Mouse (Mus musculus) MEL (cell line): ENCODE data around the gene Dars. TPM values are rescaled to one million over a fixed set of nuclear protein-coding genes. Genes with fewer than 3 reads are reported as not detected.

ENCODE experiments used
- DNase-seq: peaks from one replicate; pipeline ENCODE4 v3.0.0; 2011; ENCODE audit warnings: low read depth, low spot score
- H3K27ac ChIP-seq: 2 replicates; pipeline ENCODE4 v1.5.1; 2012; ENCODE audit warnings: low read depth, mild to moderate bottlenecking, control low read depth, low read length, moderate library complexity; ENCODE audit not compliant: control insufficient read depth
- H3K27me3 ChIP-seq, 2 experiments: fragments of 150-350 bp in 1 of 2; sonication (generic) in 1 of 2; 2 replicates each; pipeline ENCODE4 v1.6.1; 2012; ENCODE audit warnings: low read length in 2 of 2, mild to moderate bottlenecking in 2 of 2, improper control_type of control experiment in 1 of 2, moderate library complexity in 1 of 2; ENCODE audit not compliant: insufficient read depth in 2 of 2, control insufficient read depth in 1 of 2
- H3K36me3 ChIP-seq, 2 experiments: 2 replicates each; pipeline ENCODE4 v1.6.1; 2012 to 2014; ENCODE audit warnings: low read length in 2 of 2, improper control_type of control experiment in 1 of 2, inconsistent platforms in 1 of 2, mild to moderate bottlenecking in 1 of 2; ENCODE audit not compliant: insufficient read depth in 2 of 2, control insufficient read depth in 1 of 2
- H3K4me1 ChIP-seq, 2 experiments: fragments of 150-350 bp in 1 of 2; sonication (generic) in 1 of 2; 2 replicates each; pipeline ENCODE4 v1.6.1; 2012; ENCODE audit warnings: low read length in 2 of 2, improper control_type of control experiment in 1 of 2, mild to moderate bottlenecking in 1 of 2; ENCODE audit not compliant: insufficient read depth in 2 of 2, control insufficient read depth in 1 of 2
- H3K4me3 ChIP-seq, 2 experiments: fragments of 150-350 bp in 1 of 2; sonication (generic) in 1 of 2; 2 replicates each; pipeline ENCODE4 v1.5.1; 2012; ENCODE audit warnings: low read depth in 2 of 2, low read length in 2 of 2, mild to moderate bottlenecking in 2 of 2, moderate library complexity in 2 of 2, control low read depth in 1 of 2, improper control_type of control experiment in 1 of 2; ENCODE audit not compliant: control insufficient read depth in 1 of 2, insufficient read depth in 1 of 2
- H3K79me2 ChIP-seq: 2 replicates; pipeline ENCODE4 v1.6.1; 2012; ENCODE audit warnings: mild to moderate bottlenecking, low read length, moderate library complexity; ENCODE audit not compliant: control insufficient read depth, poor library complexity, insufficient read depth
- H3K9ac ChIP-seq: 2 replicates; pipeline ENCODE4 v1.6.1; 2012; ENCODE audit warnings: low read depth, mild to moderate bottlenecking, control low read depth, low read length, moderate library complexity; ENCODE audit not compliant: control insufficient read depth, poor library complexity, severe bottlenecking
- H3K9me3 ChIP-seq: fragments of 150-350 bp; sonication (generic); replicated peaks from 2 replicates; pipeline ENCODE4 v1.6.1; 2012; ENCODE audit warnings: mild to moderate bottlenecking, low read length, improper control_type of control experiment, moderate library complexity; ENCODE audit not compliant: insufficient read depth
- BHLHE40 ChIP-seq: IDR thresholded peaks from 2 replicates; pipeline ENCODE4 v1.6.1; 2012; ENCODE audit warnings: low read depth, mild to moderate bottlenecking, inconsistent platforms, low read length, improper control_type of control experiment, borderline replicate concordance
- CHD1 ChIP-seq: IDR thresholded peaks from 2 replicates; pipeline ENCODE4 v1.6.1; 2012; ENCODE audit warnings: low read depth, mild to moderate bottlenecking, inconsistent platforms, low read length, improper control_type of control experiment
- CTCF ChIP-seq, 3 experiments: IDR thresholded peaks in 2 of 3; conservative IDR thresholded peaks in 1 of 3; 2 replicates each; pipeline ENCODE4 v1.5.1; 2011 to 2012; ENCODE audit warnings: low read length in 3 of 3, low read depth in 2 of 3, mild to moderate bottlenecking in 2 of 3, improper control_type of control experiment in 1 of 3, inconsistent platforms in 1 of 3, mixed read lengths in 1 of 3, moderate library complexity in 1 of 3; ENCODE audit not compliant: control insufficient read depth in 1 of 3, insufficient read depth in 1 of 3, poor library complexity in 1 of 3, severe bottlenecking in 1 of 3
- ELF1 ChIP-seq: IDR thresholded peaks from 2 replicates; pipeline ENCODE4 v1.6.1; 2014; ENCODE audit warnings: low read depth, mild to moderate bottlenecking, inconsistent platforms, low read length, improper control_type of control experiment, moderate library complexity
- EP300 ChIP-seq, 2 experiments: IDR thresholded peaks; 2 replicates each; pipeline ENCODE4 v1.6.1; 2011; ENCODE audit warnings: improper control_type of control experiment in 2 of 2, low read length in 2 of 2, low read depth in 1 of 2, mild to moderate bottlenecking in 1 of 2
- ETS1 ChIP-seq: IDR thresholded peaks from 2 replicates; pipeline ENCODE4 v1.6.1; 2012; ENCODE audit warnings: low read depth, mild to moderate bottlenecking, inconsistent platforms, low read length, improper control_type of control experiment, moderate library complexity
- GATA1 ChIP-seq: IDR thresholded peaks from 2 replicates; pipeline ENCODE4 v1.6.1; 2011; ENCODE audit warnings: low read depth, low read length, improper control_type of control experiment
- HCFC1 ChIP-seq: IDR thresholded peaks from 2 replicates; pipeline ENCODE4 v1.6.1; 2012; ENCODE audit warnings: low read depth, mild to moderate bottlenecking, inconsistent platforms, low read length, improper control_type of control experiment, moderate library complexity
- JUND ChIP-seq: IDR thresholded peaks from 2 replicates; pipeline ENCODE4 v1.6.1; 2011; ENCODE audit warnings: low read depth, mild to moderate bottlenecking, improper control_type of control experiment, low read length
- KAT2A ChIP-seq: conservative IDR thresholded peaks from 2 replicates; pipeline ENCODE4 v1.6.1; 2012; ENCODE audit warnings: low read depth, low read length, improper control_type of control experiment, inconsistent platforms
- MAX ChIP-seq: IDR thresholded peaks from 2 replicates; pipeline ENCODE4 v1.6.1; 2011; ENCODE audit warnings: low read length, improper control_type of control experiment
- MXI1 ChIP-seq: IDR thresholded peaks from 2 replicates; pipeline ENCODE4 v1.6.1; 2011; ENCODE audit warnings: mild to moderate bottlenecking, low read depth, low read length, improper control_type of control experiment
- MYB ChIP-seq: IDR thresholded peaks from 2 replicates; pipeline ENCODE4 v1.6.1; 2011; ENCODE audit warnings: mild to moderate bottlenecking, low read depth, low read length, improper control_type of control experiment
- MYC ChIP-seq: IDR thresholded peaks from 2 replicates; pipeline ENCODE4 v1.6.1; 2011; ENCODE audit warnings: low read depth, mild to moderate bottlenecking, low read length, improper control_type of control experiment, moderate library complexity
- NELFE ChIP-seq: IDR thresholded peaks from 2 replicates; pipeline ENCODE4 v1.6.1; 2011; ENCODE audit warnings: low read depth, low read length, improper control_type of control experiment
- NRF1 ChIP-seq: IDR thresholded peaks from 2 replicates; pipeline ENCODE4 v1.6.1; 2014; ENCODE audit warnings: low read depth, mild to moderate bottlenecking, inconsistent platforms, low read length, improper control_type of control experiment, moderate library complexity; ENCODE audit not compliant: poor library complexity, insufficient read depth, severe bottlenecking
- POLR2A ChIP-seq, 2 experiments: IDR thresholded peaks; 2 replicates each; pipeline ENCODE4 v1.6.1; 2011 to 2012; ENCODE audit warnings: low read length in 2 of 2, mild to moderate bottlenecking in 2 of 2, control low read depth in 1 of 2, improper control_type of control experiment in 1 of 2, low read depth in 1 of 2, moderate library complexity in 1 of 2; ENCODE audit not compliant: control insufficient read depth in 1 of 2, insufficient read depth in 1 of 2, poor library complexity in 1 of 2
- POLR2AphosphoS2 ChIP-seq: IDR thresholded peaks from 2 replicates; pipeline ENCODE4 v1.6.1; 2011; ENCODE audit warnings: low read length, improper control_type of control experiment
- RAD21 ChIP-seq: IDR thresholded peaks from 2 replicates; pipeline ENCODE4 v1.6.1; 2011; ENCODE audit warnings: mild to moderate bottlenecking, low read depth, low read length, improper control_type of control experiment
- RCOR1 ChIP-seq: IDR thresholded peaks from 2 replicates; pipeline ENCODE4 v1.6.1; 2012; ENCODE audit warnings: low read depth, mild to moderate bottlenecking, inconsistent platforms, low read length, improper control_type of control experiment
- SMC3 ChIP-seq: IDR thresholded peaks from 2 replicates; pipeline ENCODE4 v1.6.1; 2011; ENCODE audit warnings: low read depth, low read length, improper control_type of control experiment
- TBP ChIP-seq: IDR thresholded peaks from 2 replicates; pipeline ENCODE4 v1.8.0; 2011; ENCODE audit warnings: low read depth, low read length, improper control_type of control experiment
- USF1 ChIP-seq: IDR thresholded peaks from 2 replicates; pipeline ENCODE4 v1.6.1; 2014; ENCODE audit warnings: low read depth, mild to moderate bottlenecking, inconsistent platforms, low read length, improper control_type of control experiment, moderate library complexity
- USF2 ChIP-seq, 2 experiments: IDR thresholded peaks; 2 replicates each; pipeline ENCODE4 v1.6.1; 2011 to 2012; ENCODE audit warnings: improper control_type of control experiment in 2 of 2, low read length in 2 of 2, borderline replicate concordance in 1 of 2, inconsistent platforms in 1 of 2, low read depth in 1 of 2, mild to moderate bottlenecking in 1 of 2; ENCODE audit not compliant: insufficient read depth in 1 of 2
- ZKSCAN1 ChIP-seq: IDR thresholded peaks from 2 replicates; pipeline ENCODE4 v1.6.1; 2012; ENCODE audit warnings: low read depth, mild to moderate bottlenecking, inconsistent platforms, low read length, improper control_type of control experiment, moderate library complexity
- ZMIZ1 ChIP-seq: IDR thresholded peaks from 2 replicates; pipeline ENCODE4 v1.6.1; 2012; ENCODE audit warnings: low read depth, mild to moderate bottlenecking, inconsistent platforms, low read length, improper control_type of control experiment, moderate library complexity
- polyA plus RNA-seq, 2 experiments: library from polyadenylated mRNA; stranded (reverse) in 1 of 2; unstranded in 1 of 2; fragments of >175 nt in 1 of 2; fragments of >200 nt in 1 of 2; gene quantifications; 2 replicates each; pipeline versions ENCODE4 v1.2.1 to v1.2.4; 2012; ENCODE audit warnings: low replicate concordance in 2 of 2, low read depth in 1 of 2; ENCODE audit not compliant: insufficient read length in 2 of 2, insufficient read depth in 1 of 2, missing spikeins in 1 of 2
- total RNA-seq: library from RNA; depleted of rRNA; stranded (reverse); fragments of 300-350 nt; gene quantifications from 2 replicates; pipeline ENCODE4 v1.2.3, GENCODE M21; 2012

Dars gene
- total and polyA plus RNA-seq, 3 experiments = 95.2 to 104 TPM; not detected in 1

DNA sequence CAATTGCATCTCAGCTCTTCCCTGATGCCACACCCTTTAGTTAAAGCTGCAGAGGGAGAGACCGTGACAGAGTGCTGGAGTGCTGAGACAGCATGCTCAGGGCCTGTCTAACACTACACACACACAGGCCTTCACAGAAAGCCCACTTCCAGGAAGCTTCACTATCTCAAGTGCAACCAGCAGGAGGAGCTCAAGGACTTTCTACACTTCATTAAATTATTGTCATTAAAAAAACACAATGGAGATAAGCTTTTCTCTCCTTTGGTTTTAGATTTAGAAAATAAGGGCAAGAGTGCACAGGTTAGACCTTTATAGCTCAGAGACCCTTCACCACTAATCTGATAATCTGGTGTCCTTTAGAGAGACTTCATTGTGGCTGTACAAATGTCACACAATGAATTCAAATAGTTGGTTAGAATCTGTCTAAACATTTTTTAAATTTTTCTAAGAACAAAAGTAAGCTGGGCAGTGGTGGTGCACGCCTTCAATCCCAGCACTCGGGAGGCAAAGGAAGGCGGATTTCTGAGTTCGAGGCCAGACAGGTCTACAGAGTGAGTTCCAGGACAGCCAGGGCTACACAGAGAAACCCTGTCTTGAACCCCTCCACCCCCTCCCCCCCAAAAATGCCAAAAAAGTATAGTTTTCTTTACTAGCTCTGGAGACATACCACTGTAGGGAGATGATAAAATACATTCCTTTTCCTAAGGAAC lies 48.3 kb downstream of the Dars start (continued):
- TF ChIP-seq MXI1 (no peak), POLR2A (IDR thresholded peaks at IDR 0.05; ENCODE audit: control insufficient read depth in 1 of 2, insufficient read depth in 1 of 2, low read depth in 1 of 2, low read length in 2 of 2, poor library complexity in 1 of 2) (no peak), USF2 (IDR thresholded peaks at IDR 0.05; ENCODE audit: borderline replicate concordance in 1 of 2, insufficient read depth in 1 of 2, low read depth in 1 of 2, low read length in 2 of 2) (no peak)

DNA sequence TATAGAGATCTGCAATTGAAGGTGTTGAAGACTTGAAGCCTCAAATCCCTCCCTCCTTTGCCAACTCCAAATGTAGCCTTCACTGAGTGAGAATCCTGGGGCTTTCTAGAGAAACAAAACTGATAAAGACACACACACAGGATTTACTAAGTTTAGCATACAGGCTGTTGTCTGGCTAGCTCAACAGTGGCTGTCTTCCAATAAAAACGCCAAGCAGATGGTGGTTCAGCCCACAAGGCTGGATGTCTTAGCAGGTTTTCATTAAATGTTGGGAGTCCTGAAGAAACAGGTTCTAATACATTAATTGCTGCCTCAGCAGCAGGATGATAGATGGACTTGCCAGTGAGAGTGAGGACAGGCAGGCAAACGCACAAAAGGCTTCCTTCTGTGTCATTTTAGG lies 56.6 kb downstream of the Dars start:
- TF ChIP-seq ZMIZ1 (no peak), JUND (no peak), ZKSCAN1 (no peak), BHLHE40 (no peak), ELF1 (no peak), RCOR1 (no peak), POLR2AphosphoS2 (no peak), EP300 (IDR thresholded peaks at IDR 0.05; ENCODE audit: low read depth in 1 of 2, low read length in 2 of 2) (no peak), TBP (no peak), MYC (no peak), SMC3 (no peak), CHD1 (no peak)
- H3K27me3 ChIP-seq = no peaks in the 10 kb centered on the region
- H3K9me3 ChIP-seq = no peaks in the 10 kb centered on the region
- peaks cover 2 to 14% of the 10 kb centered on the region in 2 experiments; a peak in 3 of 4 replicates for H3K4me1 ChIP-seq
- H3K4me3 ChIP-seq = no peak overlapping the region
- H3K79me2 ChIP-seq = peaks cover 31% of the 10 kb centered on the region
- H3K27ac ChIP-seq = no peak overlapping the region
- peaks cover 5 to 13% of the 10 kb centered on the region in 2 experiments for H3K36me3 ChIP-seq
- no peak for DNase-seq
- no peak overlapping the region for H3K9ac ChIP-seq

GRCm38 (mm10) chr1:128359554-128360376 lies 57.4 kb downstream of the Dars start, which contains the start of gene Mcm6:
Mcm6 (minus strand) TSS chr1:128359664.
- Histone ChIP-seq H3K4me3 (peak within 1 kb of the TSS; percentile 68 to 97), H3K9me3 (no peaks in the 10 kb centered on the region), H3K27me3 (no peaks in the 10 kb centered on the region), H3K4me1 (peaks cover 2 to 14% of the 10 kb centered on the region in 2 experiments; a peak in 3 of 4 replicates), H3K27ac (peak within 1 kb of the TSS; percentile 95), H3K79me2 (peaks cover 31% of the 10 kb centered on the region), H3K9ac (peak within 1 kb of the TSS; percentile 94), H3K36me3 (peaks cover 6 to 21% of the 10 kb centered on the region in 2 experiments; a peak in 3 of 4 replicates)
- DNase-seq = peak; percentile 99
- TF ChIP-seq EP300 (IDR thresholded peaks at IDR 0.05; ENCODE audit: low read depth in 1 of 2, low read length in 2 of 2) (no peak), KAT2A (no peak), JUND (no peak), GATA1 (no peak), POLR2AphosphoS2 (peak; percentile 79), MAX (peak; percentile 76), TBP (peak; percentile 68), MYB (no peak), BHLHE40 (no peak), ETS1 (no peak), CTCF (IDR thresholded peaks at IDR 0.05 in 2 of 3, conservative IDR thresholded peaks at IDR 0.05 in 1 of 3; ENCODE audit: control insufficient read depth in 1 of 3, insufficient read depth in 1 of 3, low read depth in 2 of 3, low read length in 3 of 3, poor library complexity in 1 of 3, severe bottlenecking in 1 of 3) (no peak), NELFE (peak; percentile 51), RAD21 (no peak), NRF1 (peak; percentile 74), RCOR1 (no peak), USF1 (no peak), HCFC1 (peak; percentile 51; the same call in 1 of the 2 replicates), ZMIZ1 (no peak), ELF1 (no peak)
